Mouse (Mus musculus) layer of hippocampus, adult 8-10 months (tissue): ENCODE measurements around the gene Grb14. TPM values are rescaled to one million over a fixed set of nuclear protein-coding genes. Genes with fewer than 3 reads are reported as not detected.
A peak's percentile ranks its signal among the peaks of the same experiment; 100 is the strongest.

Experiments
- DNase-seq, 2 experiments: peaks; one replicate each; pipeline ENCODE4 v3.0.0; 2022; ENCODE audit warnings: low spot score in 2 of 2
- total RNA-seq, 4 experiments: library from RNA; stranded (reverse); gene quantifications; 2 replicates each; pipeline ENCODE4 v1.2.4; 2022

Grb14 gene
- total RNA-seq, 4 experiments from 2014 or later: 35.7 to 39.5 (median 38.1) TPM

- DNase-seq: no peak
Observed at GRCm38 (mm10) chr2:64975546-64975945, 49.2 kb downstream of the Grb14 start.

GRCm38 (mm10) chr2:64974549-64974948, 50.2 kb downstream of the Grb14 start:
- DNase-seq: no peak

GRCm38 (mm10) chr2:64973819-64974441, 50.9 kb downstream of the Grb14 start:
- no peak for DNase-seq

- no peak for DNase-seq
Observed at GRCm38 (mm10) chr2:64973125-64973524, 51.7 kb downstream of the Grb14 start.

- no peak for DNase-seq
Observed at GRCm38 (mm10) chr2:64971828-64972227, 53.0 kb downstream of the Grb14 start.

GRCm38 (mm10) chr2:64970992-64971391, 53.8 kb downstream of the Grb14 start:
- no peak for DNase-seq

- no peak for DNase-seq
Observed at GRCm38 (mm10) chr2:64966893-64967444, 57.8 kb downstream of the Grb14 start.

GRCm38 (mm10) chr2:64966323-64966722, 58.5 kb downstream of the Grb14 start:
- no peak for DNase-seq

GRCm38 (mm10) chr2:64965227-64965864, 59.4 kb downstream of the Grb14 start:
- DNase-seq: peak in 1 of 2 experiments; percentile 44

- DNase-seq: no peak
Observed at GRCm38 (mm10) chr2:64962196-64962595, 62.6 kb downstream of the Grb14 start.

- DNase-seq: no peak
Observed at GRCm38 (mm10) chr2:64961381-64961780, 63.4 kb downstream of the Grb14 start.

- no peak for DNase-seq
Observed at GRCm38 (mm10) chr2:64959657-64960056, 65.1 kb downstream of the Grb14 start.

- DNase-seq: no peak
Observed at GRCm38 (mm10) chr2:64955441-64955840, 69.3 kb downstream of the Grb14 start.

GRCm38 (mm10) chr2:64949210-64949609, 75.6 kb downstream of the Grb14 start:
- DNase-seq: no peak

GRCm38 (mm10) chr2:64948418-64949169, 76.2 kb downstream of the Grb14 start:
- peak; percentile 54 to 60 for DNase-seq

GRCm38 (mm10) chr2:64947484-64947883, 77.3 kb downstream of the Grb14 start:
- DNase-seq: no peak

- no peak for DNase-seq
Observed at GRCm38 (mm10) chr2:64920879-64921278, 103.9 kb downstream of the Grb14 start.

GRCm38 (mm10) chr2:64915448-64915847, 109.3 kb downstream of the Grb14 start:
- peak; percentile 52 to 70 for DNase-seq

- DNase-seq: no peak
Observed at GRCm38 (mm10) chr2:64904877-64905276, 119.9 kb downstream of the Grb14 start.

- DNase-seq: peak in 1 of 2 experiments; percentile 33
Observed at GRCm38 (mm10) chr2:64897844-64898243, 126.9 kb downstream of the Grb14 start.

- no peak for DNase-seq
Observed at GRCm38 (mm10) chr2:64893233-64893632, 131.6 kb downstream of the Grb14 start.
